Mouse (Mus musculus) embryonic facial prominence, embryonic 12.5 days (tissue): ENCODE results near the gene Hsp90ab1. TPM values are rescaled to one million over a fixed set of nuclear protein-coding genes. Genes with fewer than 3 reads are reported as not detected.

ENCODE experiments used
- ATAC-seq: fragments of 200-750 bp; cut with Nextera tagmentation; 2 replicates; pipeline ENCODE4 v1.8.0; 2017; ENCODE audit not compliant: insufficient number of reproducible peaks, insufficient read depth, low FRiP score, low TSS enrichment
- H3K27ac ChIP-seq: fragments of 300-500 bp; sonication (generic); 2 replicates; pipeline ENCODE4 v1.5.1; 2016; ENCODE audit warnings: mild to moderate bottlenecking
- H3K27me3 ChIP-seq: fragments of 300-500 bp; sonication (generic); 2 replicates; pipeline ENCODE4 v1.6.1; 2016; ENCODE audit warnings: mild to moderate bottlenecking, moderate library complexity
- H3K36me3 ChIP-seq: fragments of 300-500 bp; sonication (generic); 2 replicates; pipeline ENCODE4 v1.6.1; 2016; ENCODE audit warnings: mild to moderate bottlenecking
- H3K4me1 ChIP-seq: fragments of 300-500 bp; sonication (generic); 2 replicates; pipeline ENCODE4 v1.6.1; 2016
- H3K4me2 ChIP-seq: fragments of 300-500 bp; sonication (generic); replicated peaks from 2 replicates; pipeline ENCODE4 v1.6.1; 2016; ENCODE audit warnings: mild to moderate bottlenecking, moderate library complexity
- H3K4me3 ChIP-seq: fragments of 300-500 bp; sonication (generic); 2 replicates; pipeline ENCODE4 v1.5.1; 2016; ENCODE audit warnings: mild to moderate bottlenecking
- H3K9ac ChIP-seq: fragments of 300-500 bp; sonication (generic); 2 replicates; pipeline ENCODE4 v1.6.1; 2016; ENCODE audit warnings: mild to moderate bottlenecking, moderate library complexity
- H3K9me3 ChIP-seq: fragments of 300-500 bp; sonication (generic); 2 replicates; pipeline ENCODE4 v1.6.1; 2016; ENCODE audit warnings: mild to moderate bottlenecking, moderate library complexity
- WGBS: fragments of 180-500 bp; shearing (Covaris S2); methylation state at CpG from one replicate; pipeline ENCODE4 v1.1.7; 2016; 5-methylcytosine and 5-hydroxymethylcytosine counted together
- polyA plus RNA-seq: library from polyadenylated mRNA; unstranded; fragments of >200 nt; fragmentation: Nextera tagmentation; extraction: Ambion mirVana; gene quantifications from 2 replicates; pipeline ENCODE4 v1.2.1, GENCODE M21; 2016

Hsp90ab1 gene
- polyA plus RNA-seq, result 1,470 and 1,480 TPM in 2 replicates

- Histone ChIP-seq H3K9me3 (no peaks in the 10 kb centered on the region), H3K36me3 (peaks cover 36% of the 10 kb centered on the region), H3K27me3 (no peaks in the 10 kb centered on the region), H3K4me1 (peaks cover 20% of the 10 kb centered on the region), H3K4me3 (peak within 1 kb of the TSS; percentile 98), H3K9ac (peak within 1 kb of the TSS; percentile 99), H3K4me2 (peak within 1 kb of the TSS; percentile 78), H3K27ac (peak within 1 kb of the TSS; percentile 97)
- ATAC-seq, result peak; percentile 86
- under 1% methylated on average over 41 of the region's 41 CpGs for WGBS
Observed at GRCm38 (mm10) chr17:45573087-45573779, at the start of gene Hsp90ab1. Gene Hsp90ab1, minus strand, starts transcription at chr17:45573271.

- Histone ChIP-seq H3K4me2 (peak overlapping the region; percentile 38), H3K36me3 (no peaks in the 10 kb centered on the region), H3K9ac (0 out of 2 replicates have a peak overlapping the region, but pooled peaks have one; percentile 10), H3K27me3 (no peaks in the 10 kb centered on the region), H3K4me1 (peaks cover 11% of the 10 kb centered on the region; the same call in 1 of the 2 replicates), H3K27ac (peak overlapping the region; percentile 70; the same call in 1 of the 2 replicates), H3K9me3 (no peaks in the 10 kb centered on the region), H3K4me3 (peak overlapping the region; percentile 20)
- 17% methylated on average over 20 of the region's 20 CpGs for WGBS
- ATAC-seq, result no peak
Observed at GRCm38 (mm10) chr17:45619386-45620256, 46.5 kb upstream of the Hsp90ab1 start.

GRCm38 (mm10) chr17:45618941-45619385 is 45.9 kb upstream of the Hsp90ab1 start:
- H3K4me3 ChIP-seq, result peak overlapping the region; percentile 20
- no peak for ATAC-seq

GRCm38 (mm10) chr17:45617655-45618054 is 44.6 kb upstream of the Hsp90ab1 start:
- Histone ChIP-seq H3K4me3 (no peak overlapping the region), H3K9me3 (no peaks in the 10 kb centered on the region), H3K27me3 (no peaks in the 10 kb centered on the region), H3K27ac (no peak overlapping the region), H3K4me1 (peaks cover 11% of the 10 kb centered on the region; the same call in 1 of the 2 replicates), H3K4me2 (no peak overlapping the region), H3K9ac (no peak overlapping the region), H3K36me3 (no peaks in the 10 kb centered on the region)
- no peak for ATAC-seq
- 90% methylated on average over 6 of the region's 6 CpGs for WGBS

More at GRCm38 (mm10) chr17:45618941-45619385, 45.9 kb upstream of the Hsp90ab1 start:
- no peaks in the 10 kb centered on the region for H3K9me3 ChIP-seq
- peaks cover 11% of the 10 kb centered on the region; the same call in 1 of the 2 replicates for H3K4me1 ChIP-seq
- peak overlapping the region; percentile 70; the same call in 1 of the 2 replicates for H3K27ac ChIP-seq
- no peaks in the 10 kb centered on the region for H3K36me3 ChIP-seq
- H3K27me3 ChIP-seq, result no peaks in the 10 kb centered on the region
- WGBS, result 14% methylated on average over 8 of the region's 8 CpGs
- H3K4me2 ChIP-seq, result peak overlapping the region; percentile 38
- H3K9ac ChIP-seq, result 0 out of 2 replicates have a peak overlapping the region, but pooled peaks have one; percentile 10

GRCm38 (mm10) chr17:45616679-45617078 is 43.6 kb upstream of the Hsp90ab1 start:
- H3K36me3 ChIP-seq, result no peaks in the 10 kb centered on the region
- H3K9ac ChIP-seq, result no peak overlapping the region
- H3K4me3 ChIP-seq, result no peak overlapping the region
- H3K4me2 ChIP-seq, result no peak overlapping the region
- H3K4me1 ChIP-seq, result peaks cover 11% of the 10 kb centered on the region; the same call in 1 of the 2 replicates
- no peaks in the 10 kb centered on the region for H3K9me3 ChIP-seq
- no peak overlapping the region for H3K27ac ChIP-seq
- 79% methylated on average over 3 of the region's 3 CpGs for WGBS
- no peak for ATAC-seq
- no peaks in the 10 kb centered on the region for H3K27me3 ChIP-seq

- Histone ChIP-seq H3K4me3 (no peak overlapping the region), H3K27me3 (no peaks in the 10 kb centered on the region), H3K36me3 (no peaks in the 10 kb centered on the region), H3K27ac (no peak overlapping the region), H3K9ac (no peak overlapping the region), H3K9me3 (no peaks in the 10 kb centered on the region), H3K4me2 (no peak overlapping the region), H3K4me1 (peaks cover 11% of the 10 kb centered on the region; the same call in 1 of the 2 replicates)
- 23% methylated on average over 4 of the region's 4 CpGs for WGBS
- ATAC-seq, result no peak
Observed at GRCm38 (mm10) chr17:45616046-45616650, 43.1 kb upstream of the Hsp90ab1 start.

- Histone ChIP-seq H3K4me1 (peaks cover 4% of the 10 kb centered on the region; the same call in 1 of the 2 replicates), H3K27me3 (no peaks in the 10 kb centered on the region), H3K4me3 (no peak overlapping the region), H3K36me3 (no peaks in the 10 kb centered on the region), H3K4me2 (no peak overlapping the region), H3K27ac (no peak overlapping the region), H3K9me3 (no peaks in the 10 kb centered on the region), H3K9ac (no peak overlapping the region)
- no peak for ATAC-seq
- 86% methylated on average over 7 of the region's 7 CpGs for WGBS
Observed at GRCm38 (mm10) chr17:45612921-45613320, 39.9 kb upstream of the Hsp90ab1 start.

- no peak overlapping the region for H3K4me3 ChIP-seq
- peaks cover 4% of the 10 kb centered on the region; the same call in 1 of the 2 replicates for H3K4me1 ChIP-seq
- no peak overlapping the region for H3K9ac ChIP-seq
- no peaks in the 10 kb centered on the region for H3K27me3 ChIP-seq
- H3K36me3 ChIP-seq, result no peaks in the 10 kb centered on the region
- no peaks in the 10 kb centered on the region for H3K9me3 ChIP-seq
- ATAC-seq, result no peak
- H3K27ac ChIP-seq, result no peak overlapping the region
- WGBS, result 70% methylated on average over 8 of the region's 8 CpGs
- no peak overlapping the region for H3K4me2 ChIP-seq
Observed at GRCm38 (mm10) chr17:45612008-45612407, 38.9 kb upstream of the Hsp90ab1 start.

- no peak overlapping the region for H3K9ac ChIP-seq
- H3K4me3 ChIP-seq, result no peak overlapping the region
- H3K4me2 ChIP-seq, result no peak overlapping the region
- ATAC-seq, result no peak
- no peaks in the 10 kb centered on the region for H3K9me3 ChIP-seq
- H3K27ac ChIP-seq, result 0 out of 2 replicates have a peak overlapping the region, but pooled peaks have one; percentile 60
- no peaks in the 10 kb centered on the region for H3K36me3 ChIP-seq
- 36% methylated on average over 5 of the region's 5 CpGs for WGBS
- peaks cover 4% of the 10 kb centered on the region; the same call in 1 of the 2 replicates for H3K4me1 ChIP-seq
- no peaks in the 10 kb centered on the region for H3K27me3 ChIP-seq
Observed at GRCm38 (mm10) chr17:45610144-45610866, 37.2 kb upstream of the Hsp90ab1 start.

GRCm38 (mm10) chr17:45608396-45608795 is 35.3 kb upstream of the Hsp90ab1 start:
- Histone ChIP-seq H3K36me3 (no peaks in the 10 kb centered on the region), H3K4me2 (no peak overlapping the region), H3K4me1 (peaks cover 4% of the 10 kb centered on the region; the same call in 1 of the 2 replicates), H3K27me3 (0 out of 2 replicates have a peak, but pooled peaks cover 1% of the 10 kb centered on the region), H3K9ac (no peak overlapping the region), H3K4me3 (no peak overlapping the region), H3K9me3 (no peaks in the 10 kb centered on the region), H3K27ac (no peak overlapping the region)
- WGBS, result 90% methylated on average over 4 of the region's 4 CpGs
- no peak for ATAC-seq
